Mouse (Mus musculus): Measurements from ENCODE around the gene Tmem38b. TPM values are rescaled to one million over a fixed set of nuclear protein-coding genes. Genes with fewer than 3 reads are reported as not detected.
A peak's percentile ranks its signal among the peaks of the same experiment; 100 is the strongest.

The Tmem38b gene
- polyA plus RNA-seq, 1 experiment, result 7.4 TPM

- DNase-seq (ENCODE audit: low read depth), result no peak
Measured at GRCm38 (mm10) chr4:53828914-53829313, 3.1 kb downstream of the Tmem38b start.

GRCm38 (mm10) chr4:53830016-53830415 is 4.2 kb downstream of the Tmem38b start:
- DNase-seq (ENCODE audit: low read depth), result no peak

GRCm38 (mm10) chr4:53830579-53830978 is 4.7 kb downstream of the Tmem38b start:
- no peak for DNase-seq (ENCODE audit: low read depth)

GRCm38 (mm10) chr4:53832321-53832720 is 6.5 kb downstream of the Tmem38b start:
- no peak for DNase-seq (ENCODE audit: low read depth)

GRCm38 (mm10) chr4:53836978-53837377 is 11.1 kb downstream of the Tmem38b start:
- no peak for DNase-seq (ENCODE audit: low read depth)

- DNase-seq (ENCODE audit: low read depth), result no peak
Measured at GRCm38 (mm10) chr4:53840158-53840870, 14.5 kb downstream of the Tmem38b start.

- DNase-seq (ENCODE audit: low read depth), result no peak
Measured at GRCm38 (mm10) chr4:53843553-53843952, 17.7 kb downstream of the Tmem38b start.

- DNase-seq (ENCODE audit: low read depth), result no peak
Measured at GRCm38 (mm10) chr4:53844835-53845619, 19.2 kb downstream of the Tmem38b start.

- DNase-seq (ENCODE audit: low read depth), result no peak
Measured at GRCm38 (mm10) chr4:53845656-53846055, 19.8 kb downstream of the Tmem38b start.

GRCm38 (mm10) chr4:53846326-53846725 is 20.5 kb downstream of the Tmem38b start:
- DNase-seq (ENCODE audit: low read depth), result no peak

- DNase-seq (ENCODE audit: low read depth), result no peak
Measured at GRCm38 (mm10) chr4:53847541-53847940, 21.7 kb downstream of the Tmem38b start.

GRCm38 (mm10) chr4:53848308-53848707 is 22.5 kb downstream of the Tmem38b start:
- DNase-seq (ENCODE audit: low read depth), result no peak

- no peak for DNase-seq (ENCODE audit: low read depth)
Measured at GRCm38 (mm10) chr4:53848816-53849215, 23.0 kb downstream of the Tmem38b start.

GRCm38 (mm10) chr4:53849804-53850203 is 24.0 kb downstream of the Tmem38b start:
- DNase-seq (ENCODE audit: low read depth), result no peak

GRCm38 (mm10) chr4:53853333-53853732 is 27.5 kb downstream of the Tmem38b start:
- DNase-seq (ENCODE audit: low read depth), result no peak

GRCm38 (mm10) chr4:53859944-53860343 is 34.1 kb downstream of the Tmem38b start:
- no peak for DNase-seq (ENCODE audit: low read depth)

- no peak for DNase-seq (ENCODE audit: low read depth)
Measured at GRCm38 (mm10) chr4:53862101-53862500, 36.3 kb downstream of the Tmem38b start.

GRCm38 (mm10) chr4:53864098-53864820 is 38.4 kb downstream of the Tmem38b start:
- DNase-seq (ENCODE audit: low read depth), result no peak

GRCm38 (mm10) chr4:53866459-53866858 is 40.6 kb downstream of the Tmem38b start:
- DNase-seq (ENCODE audit: low read depth), result peak; percentile 30

- no peak for DNase-seq (ENCODE audit: low read depth)
Measured at GRCm38 (mm10) chr4:53878542-53879417, 52.9 kb downstream of the Tmem38b start.

GRCm38 (mm10) chr4:53882921-53883682 is 57.3 kb downstream of the Tmem38b start:
- no peak for DNase-seq (ENCODE audit: low read depth)
